Mouse (Mus musculus): ENCODE results near the gene Rps7.

Rps7 gene

DNA sequence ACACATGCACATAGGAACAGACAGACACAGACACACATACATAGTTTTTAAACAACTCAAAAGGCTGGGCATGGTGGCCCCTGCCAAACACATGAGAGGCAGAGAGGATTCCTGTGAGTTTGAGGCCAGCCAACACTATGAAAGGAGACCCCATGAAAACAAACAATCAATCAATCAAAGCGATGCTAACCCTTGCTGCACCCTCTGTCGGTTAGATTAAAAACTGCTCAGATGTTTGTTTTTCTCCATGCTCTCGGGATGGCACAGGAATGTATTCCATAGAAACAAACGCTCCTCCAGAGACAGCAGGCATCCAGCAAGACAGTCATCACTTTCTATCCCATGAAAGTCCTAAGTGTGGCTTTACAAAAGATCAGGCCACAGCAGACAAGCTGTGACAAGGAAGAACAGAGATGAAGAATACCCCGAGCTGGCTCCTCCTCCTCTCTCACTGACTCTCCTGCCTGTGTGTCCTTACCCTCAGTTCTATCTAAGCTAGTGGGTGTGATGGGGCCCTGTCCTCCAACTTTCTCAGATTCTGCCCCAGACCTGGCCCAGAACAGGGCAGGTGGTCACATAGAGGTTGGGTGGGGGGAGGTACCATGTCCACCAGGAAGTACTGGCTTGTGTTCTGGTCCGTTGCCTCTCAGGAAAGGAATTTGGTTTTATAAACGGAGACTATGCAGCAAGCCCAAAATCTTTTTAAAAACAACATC lies 14.1 kb downstream of the Rps7 start:
- in situ Hi-C loops (cut with MboI; ENCODE audit: unreplicated experiment in 2 of 2): no loop called here

DNA sequence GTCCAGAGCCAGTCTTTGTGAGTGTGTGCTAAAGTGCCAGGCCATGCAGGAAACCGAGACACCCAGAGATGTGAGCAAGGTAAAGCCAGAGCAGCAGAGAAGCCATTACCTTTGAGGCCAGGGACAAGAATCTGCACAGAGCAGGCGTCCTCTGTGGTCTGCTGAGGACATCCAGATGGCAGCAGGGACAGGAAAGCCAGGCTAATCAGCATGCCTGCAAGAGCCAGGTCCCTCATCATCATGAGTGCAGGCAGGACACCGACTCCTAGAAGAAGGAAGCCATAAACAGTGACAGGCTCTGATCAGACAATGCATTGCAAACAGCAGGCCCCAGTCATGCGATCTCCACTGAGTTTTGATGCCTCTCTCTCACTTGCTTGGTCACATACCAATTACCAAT lies 18.5 kb downstream of the Rps7 start:
- in situ Hi-C loops (cut with MboI; ENCODE audit: unreplicated experiment in 2 of 2): no loop called here

- in situ Hi-C loops (cut with MboI; ENCODE audit: unreplicated experiment in 2 of 2): no loop called here
Measured at GRCm38 (mm10) chr12:28614401-28614800, 21.4 kb downstream of the Rps7 start.

DNA sequence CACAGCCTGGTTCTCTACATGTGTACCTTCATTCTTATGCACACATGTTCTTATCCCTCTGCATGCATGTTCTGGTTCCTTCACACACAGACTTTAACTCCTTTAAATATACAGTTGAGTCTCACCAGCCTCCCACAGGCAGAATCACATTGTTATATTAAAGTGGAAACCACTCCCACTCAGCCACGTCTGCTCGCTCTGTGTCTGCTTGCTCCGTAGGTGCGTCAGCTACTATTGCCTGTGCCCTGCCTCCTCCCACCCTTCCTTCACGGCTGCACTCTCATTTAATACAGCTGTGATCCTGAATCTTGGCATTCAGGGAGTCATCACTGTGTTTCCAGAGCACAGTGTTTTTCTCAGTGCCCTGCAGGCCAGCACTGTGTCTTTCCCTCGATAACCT lies 23.4 kb downstream of the Rps7 start:
- in situ Hi-C loops (cut with MboI; ENCODE audit: unreplicated experiment in 2 of 2): no loop called here

DNA sequence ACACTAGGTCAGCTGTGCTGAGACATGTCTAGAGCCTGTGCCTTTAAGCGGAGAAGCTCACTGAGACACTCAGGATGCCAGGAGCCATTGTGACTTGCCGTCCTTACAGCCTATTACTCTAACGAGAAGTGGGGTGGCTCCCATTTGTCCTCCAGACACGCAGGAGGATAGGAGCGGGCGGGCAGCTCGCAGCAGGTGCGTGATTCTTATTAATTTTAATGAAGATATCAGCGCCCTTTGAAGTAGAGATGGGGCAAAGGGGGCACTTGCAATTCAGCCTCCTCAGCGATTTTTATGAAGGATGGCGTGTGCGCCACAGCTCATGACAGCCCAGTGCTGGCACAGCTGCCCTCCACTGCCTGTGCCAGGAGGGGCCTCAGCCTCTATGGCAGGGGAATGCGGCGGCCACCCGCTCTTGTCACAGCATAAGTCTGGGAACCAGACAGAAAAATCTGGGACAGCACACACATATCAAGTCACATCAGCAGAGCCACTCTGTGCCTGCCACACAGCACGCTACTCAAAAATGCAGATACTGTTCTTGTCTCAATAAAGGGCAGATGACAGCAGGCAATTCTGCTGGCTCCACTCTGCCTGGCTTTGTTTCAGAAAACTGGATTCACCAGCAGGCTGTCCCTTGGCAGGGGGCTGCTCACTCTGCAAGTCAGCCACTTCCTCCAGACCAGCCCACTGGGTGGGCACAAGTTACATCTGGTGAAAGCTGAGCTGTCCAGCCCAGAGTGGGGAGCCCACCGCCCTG lies 28.0 kb downstream of the Rps7 start:
- in situ Hi-C loops (cut with MboI; ENCODE audit: unreplicated experiment in 2 of 2): no loop called here

DNA sequence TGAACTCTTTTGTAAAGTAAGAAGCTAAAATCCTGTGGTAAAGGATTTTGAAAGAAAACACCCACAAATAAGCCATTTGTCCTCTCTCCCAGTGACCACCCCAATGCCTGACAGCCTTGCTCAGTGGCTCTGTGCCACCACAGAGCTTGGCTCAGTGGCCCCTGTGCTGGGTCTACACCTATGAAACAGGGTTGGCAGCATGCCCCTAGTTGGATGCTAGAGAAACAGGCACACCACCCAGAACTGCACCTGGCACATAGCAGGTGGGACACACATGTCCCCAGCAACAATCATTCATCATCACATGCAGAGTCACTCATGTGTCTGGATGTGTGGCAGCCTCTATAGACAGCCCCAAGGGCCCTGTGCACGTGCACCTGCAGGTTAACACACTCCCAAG lies 32.3 kb downstream of the Rps7 start:
- in situ Hi-C loops (cut with MboI; ENCODE audit: unreplicated experiment in 2 of 2): no loop called here

- in situ Hi-C loops (cut with MboI; ENCODE audit: unreplicated experiment in 2 of 2): no loop called here
Measured at GRCm38 (mm10) chr12:28602259-28602658, 33.5 kb downstream of the Rps7 start.

DNA sequence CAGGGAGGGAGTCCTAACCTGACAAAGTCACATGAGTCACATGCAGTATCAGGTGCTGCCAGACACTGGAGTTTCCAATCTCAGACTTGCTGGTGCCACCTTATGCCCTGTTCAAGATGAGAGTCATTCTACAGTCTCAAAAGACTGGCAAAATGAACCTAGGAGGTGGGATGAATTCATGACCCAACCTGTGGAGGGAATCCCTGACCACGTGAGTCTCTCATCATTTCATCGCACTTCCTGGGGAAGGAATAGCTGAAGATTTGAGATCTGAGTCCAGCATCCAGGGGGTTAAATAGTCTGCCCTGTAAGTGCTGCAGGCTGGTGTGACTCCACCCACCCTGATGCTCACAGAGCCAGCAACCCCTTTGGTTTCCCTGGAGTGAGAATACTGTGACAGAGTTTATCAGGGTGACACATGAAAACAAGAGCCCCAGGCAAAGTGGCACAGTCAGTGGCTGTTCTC lies 37.2 kb downstream of the Rps7 start:
- in situ Hi-C loops (cut with MboI; ENCODE audit: unreplicated experiment in 2 of 2): loop anchor here in 1 of 2 experiments (25.0 kb wide), 2 partner anchors 1439 to 1989 kb away; partner anchors contain the start of gene Tmem18

DNA sequence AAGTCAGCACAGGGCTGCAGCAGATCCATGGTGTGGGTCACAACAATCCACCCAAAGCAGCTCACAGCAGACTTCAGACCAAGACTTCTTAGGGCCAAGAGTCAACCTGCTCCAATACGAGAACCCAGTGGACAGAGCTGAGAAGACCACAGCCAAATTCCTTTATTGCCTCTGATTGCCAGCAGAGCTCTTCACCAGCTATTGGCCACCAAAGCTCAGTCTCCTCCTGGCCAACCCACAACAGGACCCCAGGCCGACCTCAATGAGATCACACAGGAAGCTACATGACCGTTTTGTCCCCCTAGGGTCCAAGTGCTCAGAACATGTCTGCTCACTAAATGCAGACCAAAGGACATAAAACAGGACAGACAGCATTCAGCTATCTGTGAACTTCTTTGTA lies 37.6 kb downstream of the Rps7 start:
- in situ Hi-C loops (cut with MboI; ENCODE audit: unreplicated experiment in 2 of 2): loop anchor here in 1 of 2 experiments (25.0 kb wide), 2 partner anchors 1439 to 1989 kb away; partner anchors contain the start of gene Tmem18

GRCm38 (mm10) chr12:28597699-28598098 lies 38.1 kb downstream of the Rps7 start:
- in situ Hi-C loops (cut with MboI; ENCODE audit: unreplicated experiment in 2 of 2): loop anchor here in 1 of 2 experiments (25.0 kb wide), 2 partner anchors 1440 to 1990 kb away; partner anchors contain the start of gene Tmem18

DNA sequence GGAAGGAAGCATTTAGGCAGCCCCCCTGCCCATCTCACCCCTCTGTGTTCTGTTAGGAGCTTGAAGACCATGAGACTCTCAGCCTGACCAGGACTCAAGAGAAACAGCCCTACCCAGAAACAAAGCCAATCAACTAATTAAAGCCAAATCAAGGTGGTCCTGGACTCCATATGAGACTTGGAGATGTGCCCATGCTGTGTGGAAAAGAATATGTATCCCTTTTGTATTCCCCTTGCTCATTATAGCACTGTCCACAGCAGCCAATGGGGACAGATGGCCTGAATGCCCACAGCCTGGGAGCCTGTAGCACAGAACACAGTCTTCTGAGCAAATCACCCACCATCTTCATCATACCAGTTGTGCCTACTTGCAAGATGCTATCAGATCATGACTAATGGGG lies 38.9 kb downstream of the Rps7 start:
- in situ Hi-C loops (cut with MboI; ENCODE audit: unreplicated experiment in 2 of 2): loop anchor here in 1 of 2 experiments (25.0 kb wide), 2 partner anchors 1440 to 1990 kb away; partner anchors contain the start of gene Tmem18

- in situ Hi-C loops (cut with MboI; ENCODE audit: unreplicated experiment in 2 of 2): loop anchor here in 1 of 2 experiments (25.0 kb wide), 2 partner anchors 1447 to 1997 kb away; partner anchors contain the start of gene Tmem18
Measured at GRCm38 (mm10) chr12:28590428-28590827, 45.3 kb downstream of the Rps7 start.

GRCm38 (mm10) chr12:28589090-28589868 lies 46.5 kb downstream of the Rps7 start:
- in situ Hi-C loops (cut with MboI; ENCODE audit: unreplicated experiment in 2 of 2): loop anchor here (5.0 to 25.0 kb wide), 6 partner anchors 1286 to 1998 kb away; partner anchors contain the start of gene Tmem18 (in 2 of the 2)

DNA sequence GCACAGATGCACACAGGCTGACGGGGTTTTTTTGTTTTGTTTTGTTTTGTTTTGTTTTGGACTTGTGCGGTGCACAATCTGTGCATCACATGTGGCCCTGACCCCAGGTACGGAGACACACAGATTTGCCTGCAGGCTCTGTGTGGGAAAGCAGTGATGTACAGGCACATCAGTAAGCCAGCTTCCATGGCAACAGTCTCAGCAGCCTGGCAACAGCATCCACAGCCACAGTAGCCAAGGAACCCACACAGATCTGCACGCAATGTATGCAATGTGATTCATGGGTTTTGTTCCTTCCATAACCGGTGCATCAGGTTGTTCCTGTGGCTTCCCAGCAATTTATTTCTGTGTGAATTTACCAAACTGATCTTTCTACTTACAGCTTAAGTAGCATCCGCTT lies 47.8 kb downstream of the Rps7 start:
- in situ Hi-C loops (cut with MboI; ENCODE audit: unreplicated experiment in 2 of 2): loop anchor here (5.0 to 25.0 kb wide), 6 partner anchors 1287 to 1999 kb away; partner anchors contain the start of gene Tmem18 (in 2 of the 2)

- in situ Hi-C loops (cut with MboI; ENCODE audit: unreplicated experiment in 2 of 2): loop anchor here (10.0 to 25.0 kb wide), 5 partner anchors 1291 to 2003 kb away; partner anchors contain the start of gene Tmem18 (in 2 of the 2)
Measured at GRCm38 (mm10) chr12:28584036-28584435, 51.7 kb downstream of the Rps7 start.

GRCm38 (mm10) chr12:28582423-28582822 lies 53.3 kb downstream of the Rps7 start, which contains the start of gene Allc:
Gene Allc (minus strand): TSS chr12:28582523.
- in situ Hi-C loops (cut with MboI; ENCODE audit: unreplicated experiment in 2 of 2): loop anchor here (10.0 to 25.0 kb wide), 5 partner anchors 1292 to 2005 kb away; partner anchors contain the start of gene Tmem18 (in 2 of the 2)
